Mouse (Mus musculus) kidney, adult 9 months (tissue): ENCODE data around the gene Ppp2r5b.

Experiments
- DNase-seq: peaks from one replicate; pipeline ENCODE4 v3.0.0; 2022

The Ppp2r5b gene

GRCm38 (mm10) chr19:6235084-6236052 is at the start of gene Ppp2r5b:
Gene Ppp2r5b, minus strand, starts transcription at chr19:6235872.
- DNase-seq, result peak; percentile 97

GRCm38 (mm10) chr19:6285226-6285625 is 49.6 kb upstream of the Ppp2r5b start:
- DNase-seq, result no peak

DNA sequence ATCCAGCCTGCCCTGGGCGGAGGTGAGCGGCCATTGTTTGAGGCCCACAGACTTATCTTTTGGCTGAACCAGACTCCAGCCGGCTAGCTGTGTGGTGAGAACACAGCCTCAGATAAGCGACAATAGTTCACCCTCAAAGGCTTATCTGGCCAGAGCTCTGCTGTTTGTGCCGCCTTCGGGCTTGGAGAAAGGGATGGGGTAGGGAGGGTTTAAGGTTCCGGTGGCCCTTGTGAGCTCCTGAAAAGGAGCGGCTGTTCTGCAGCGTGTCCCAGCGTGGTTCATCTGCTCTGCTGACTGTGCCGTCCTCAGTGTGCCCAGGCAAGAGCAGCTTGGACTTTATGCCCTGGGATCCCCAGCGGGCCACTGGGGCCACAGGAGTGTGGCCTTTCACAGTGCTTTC is 48.8 kb upstream of the Ppp2r5b start:
- DNase-seq, result no peak

GRCm38 (mm10) chr19:6283001-6283400 is 47.3 kb upstream of the Ppp2r5b start:
- peak; percentile 72 for DNase-seq

DNA sequence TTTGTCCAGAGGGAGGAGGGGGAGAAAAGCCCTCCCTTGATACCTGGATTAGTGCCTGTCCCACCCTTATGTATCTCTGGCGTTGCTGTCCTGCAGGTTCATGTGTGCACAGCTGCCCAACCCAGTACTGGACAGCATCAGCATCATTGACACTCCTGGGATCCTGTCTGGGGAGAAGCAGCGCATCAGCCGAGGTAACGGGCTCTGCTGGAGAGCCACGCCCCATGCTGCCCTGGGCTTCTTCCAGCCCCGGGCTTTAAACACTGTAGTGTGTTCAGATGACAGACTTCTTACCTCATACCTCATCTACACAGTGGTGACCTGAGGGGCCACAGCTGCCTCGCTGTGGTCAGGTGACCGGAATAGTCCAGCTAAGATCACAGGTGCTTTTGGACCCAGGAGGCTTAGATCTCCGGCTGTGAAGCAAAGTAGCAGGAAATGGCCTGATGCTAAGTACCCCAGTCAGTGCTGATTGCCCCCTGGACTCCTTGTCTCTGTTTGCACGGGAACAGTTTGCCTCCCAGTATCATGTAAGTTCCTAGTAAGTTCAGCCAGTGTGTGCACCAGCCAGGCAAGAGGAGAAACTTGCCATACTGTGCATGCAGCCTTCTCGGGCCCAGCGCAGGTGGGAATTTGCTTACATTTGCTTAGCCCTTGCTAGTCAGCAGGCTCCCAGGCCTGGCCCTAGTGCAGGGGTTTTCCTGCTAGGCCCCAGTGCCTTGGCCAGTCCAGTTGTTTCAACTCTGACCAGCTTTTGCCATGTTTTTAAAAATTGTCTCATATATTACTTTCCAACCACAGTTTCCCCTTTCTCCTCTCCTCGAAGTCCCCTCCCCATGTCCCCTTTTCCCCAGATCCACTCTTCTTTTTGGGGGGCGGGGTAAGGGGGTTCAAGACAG is 45.7 kb upstream of the Ppp2r5b start:
- DNase-seq, result no peak

- peak; percentile 70 for DNase-seq
These were observed 44.9 kb upstream of the Ppp2r5b start for GRCm38 (mm10) chr19:6280554-6280953.

DNA sequence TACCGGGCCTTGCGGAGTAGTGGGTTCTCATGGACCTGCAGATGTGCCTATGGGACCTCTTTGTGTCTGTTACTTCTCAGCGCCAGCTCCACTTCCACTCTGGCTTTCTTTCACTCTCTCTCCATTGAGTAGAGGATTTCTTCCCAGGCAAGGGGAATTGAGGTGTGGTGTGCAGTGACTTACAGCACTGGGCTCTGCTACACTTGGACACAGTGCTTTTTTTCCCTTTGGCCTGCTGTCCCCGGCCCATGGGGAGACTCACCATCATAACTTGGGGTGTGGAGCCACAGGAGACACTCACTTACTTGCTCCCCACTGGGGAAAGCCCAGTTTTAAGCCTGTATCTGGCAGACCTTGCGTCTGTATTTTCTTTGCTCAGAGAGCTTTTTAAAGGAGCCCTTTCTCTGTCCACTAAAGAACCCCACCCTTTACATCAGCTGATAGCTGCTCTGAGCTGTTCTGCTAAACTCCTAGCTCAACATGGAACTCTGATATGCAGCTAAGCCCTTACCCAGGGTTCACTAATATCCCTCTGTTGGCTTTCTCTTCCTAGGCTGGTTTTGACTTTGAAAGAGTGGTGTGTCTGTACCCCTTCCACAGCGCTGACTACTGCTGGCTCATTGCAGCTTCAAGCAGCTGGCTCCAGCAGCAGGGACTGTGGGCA is 43.9 kb upstream of the Ppp2r5b start:
- DNase-seq, result no peak

- no peak for DNase-seq
These were observed 42.9 kb upstream of the Ppp2r5b start for GRCm38 (mm10) chr19:6278439-6279073.

DNA sequence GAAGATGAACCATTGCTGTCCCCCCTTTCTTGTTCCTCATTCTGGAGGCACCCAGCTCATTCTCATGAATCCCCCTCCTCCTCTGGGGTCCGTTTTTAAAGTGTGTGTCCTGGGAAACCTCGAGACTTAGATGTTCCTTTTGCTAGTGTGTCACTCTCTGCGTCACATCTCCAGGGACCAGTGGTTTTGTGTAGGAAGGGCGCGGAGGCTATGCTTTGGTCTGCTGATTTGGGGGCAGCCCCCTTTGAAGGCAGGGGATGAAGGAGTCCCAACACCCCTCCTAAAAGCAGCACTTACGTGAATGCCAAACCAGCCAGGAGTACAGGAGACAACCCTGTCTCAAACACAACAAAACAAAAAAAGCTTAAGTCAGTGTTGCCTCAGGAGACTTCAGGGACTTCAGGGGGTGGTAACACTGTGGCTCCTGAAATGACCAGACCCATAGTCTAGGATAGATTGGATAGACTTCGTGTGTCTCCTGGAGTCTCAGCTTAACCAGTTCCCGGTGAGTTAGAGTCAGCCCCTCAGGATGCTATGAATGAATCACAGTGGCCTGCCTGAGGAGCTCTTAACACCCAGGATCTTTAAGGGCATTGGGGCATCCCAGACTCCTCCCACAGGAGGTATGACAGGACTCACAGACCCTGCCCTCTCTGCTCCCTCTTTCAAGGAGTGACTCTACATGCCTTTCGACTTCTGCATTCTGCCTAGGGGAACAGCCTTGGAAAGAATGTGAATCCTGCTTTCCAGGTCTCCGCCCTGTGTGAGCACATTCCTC is 42.2 kb upstream of the Ppp2r5b start:
- peak; percentile 93 for DNase-seq

- peak; percentile 99 for DNase-seq
These were observed 41.1 kb upstream of the Ppp2r5b start, which contains the start of gene Ehd1 for GRCm38 (mm10) chr19:6276426-6277421. Gene Ehd1, plus strand, starts transcription at chr19:6276725.

DNA sequence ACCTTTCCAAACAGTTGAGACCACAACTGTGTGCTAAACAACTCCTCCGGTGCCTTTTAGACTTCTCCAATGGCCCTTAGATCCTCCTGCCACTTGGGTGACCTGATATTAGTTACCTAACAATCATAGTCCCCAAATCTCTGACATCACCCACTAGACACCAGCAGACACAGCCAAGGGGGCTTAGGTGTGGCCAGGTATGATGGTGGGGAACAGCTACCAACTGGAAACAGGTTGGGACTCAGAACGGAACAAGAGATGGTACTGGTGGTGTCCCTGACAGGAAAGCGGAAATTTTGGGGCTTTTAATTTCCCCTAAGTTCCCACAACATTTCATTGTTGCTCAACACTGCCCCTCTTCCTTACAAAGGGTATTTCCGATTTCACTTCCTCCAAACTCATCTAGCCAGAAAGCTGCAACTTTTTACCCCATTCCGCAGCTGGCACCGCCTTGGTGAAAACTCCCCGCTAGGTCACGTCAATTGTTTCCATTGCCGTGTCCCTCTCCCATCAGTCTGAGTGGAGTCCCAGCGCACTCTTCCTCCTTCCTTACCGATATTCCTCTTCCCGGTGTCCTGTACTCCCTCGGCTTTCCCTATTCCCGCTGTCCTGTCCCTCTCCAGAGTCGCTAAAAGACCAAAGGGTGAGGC is 40.2 kb upstream of the Ppp2r5b start:
- no peak for DNase-seq

DNA sequence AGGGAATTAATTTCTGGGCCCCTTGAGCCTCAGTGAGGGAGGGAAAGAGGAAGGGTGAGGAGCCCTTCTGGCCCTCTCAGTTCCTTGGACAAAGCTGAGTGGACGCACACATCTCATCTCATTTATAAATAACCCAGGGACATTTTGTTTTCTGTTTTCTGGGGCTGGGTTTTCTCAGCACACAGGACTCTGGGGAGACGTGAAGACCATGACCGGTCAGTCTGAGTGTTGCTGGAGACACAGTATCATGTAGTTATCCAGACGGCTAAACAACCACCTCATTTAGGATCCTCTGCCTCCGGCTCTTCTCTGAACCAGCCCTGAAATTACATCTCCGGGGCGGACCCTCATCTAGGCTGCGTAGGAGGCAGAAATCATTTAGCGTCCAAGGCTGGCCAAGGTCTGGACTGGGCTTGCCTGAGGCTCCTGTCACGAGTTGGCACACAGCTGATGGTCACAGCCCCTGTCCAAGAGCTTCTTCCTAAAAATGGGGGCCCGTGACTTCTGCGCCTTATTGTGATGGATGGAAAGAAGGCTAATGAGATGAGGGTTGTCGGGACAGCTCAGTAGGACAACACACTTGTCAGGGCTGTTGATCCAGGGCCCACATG is 38.4 kb upstream of the Ppp2r5b start:
- no peak for DNase-seq

- no peak for DNase-seq
These were observed 37.9 kb upstream of the Ppp2r5b start for GRCm38 (mm10) chr19:6273592-6273991.

DNA sequence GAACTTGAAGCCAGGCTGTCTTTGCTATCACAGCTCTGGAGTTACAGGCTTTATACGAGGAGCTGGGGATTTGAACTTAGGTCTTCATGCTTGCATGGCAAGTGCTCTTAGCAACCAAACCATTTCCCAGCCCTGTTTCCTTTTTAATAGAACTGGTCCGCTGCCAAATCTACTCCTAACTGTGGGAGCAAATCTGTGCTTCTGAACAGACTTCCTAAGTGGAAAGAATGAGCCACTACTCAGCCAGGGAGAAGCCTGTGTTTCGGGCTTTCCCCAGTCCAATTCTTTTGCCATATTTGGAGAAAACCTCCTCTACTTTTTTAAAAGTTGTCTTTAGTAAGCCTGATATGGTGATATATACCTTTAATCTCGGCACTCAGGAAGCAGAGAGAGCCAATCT is 37.1 kb upstream of the Ppp2r5b start:
- DNase-seq, result no peak

DNA sequence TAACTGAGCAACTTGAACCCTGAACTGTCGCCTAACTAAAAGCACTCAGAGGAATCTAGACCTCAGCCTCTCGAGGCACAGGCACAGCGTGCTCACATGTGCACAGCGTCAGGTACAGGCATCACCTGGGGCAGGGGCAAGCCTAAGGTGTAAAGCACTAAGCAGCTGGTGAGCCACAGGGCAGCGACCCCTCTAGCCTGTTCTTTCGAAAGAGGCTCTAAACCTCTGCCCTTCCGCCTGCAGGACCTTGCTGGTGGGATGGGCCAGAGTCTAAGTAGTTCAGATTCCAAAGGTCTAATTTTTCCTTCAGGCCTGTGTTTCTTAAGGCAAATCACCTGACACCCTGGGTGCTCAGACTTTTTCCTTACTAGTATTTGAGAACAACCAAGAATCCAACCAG is 36.4 kb upstream of the Ppp2r5b start:
- DNase-seq, result peak; percentile 91

- peak; percentile 79 for DNase-seq
These were observed 35.5 kb upstream of the Ppp2r5b start for GRCm38 (mm10) chr19:6271206-6271605.

- no peak for DNase-seq
These were observed 35.0 kb upstream of the Ppp2r5b start for GRCm38 (mm10) chr19:6270661-6271060.

GRCm38 (mm10) chr19:6269798-6270475 is 34.3 kb upstream of the Ppp2r5b start:
- no peak for DNase-seq

DNA sequence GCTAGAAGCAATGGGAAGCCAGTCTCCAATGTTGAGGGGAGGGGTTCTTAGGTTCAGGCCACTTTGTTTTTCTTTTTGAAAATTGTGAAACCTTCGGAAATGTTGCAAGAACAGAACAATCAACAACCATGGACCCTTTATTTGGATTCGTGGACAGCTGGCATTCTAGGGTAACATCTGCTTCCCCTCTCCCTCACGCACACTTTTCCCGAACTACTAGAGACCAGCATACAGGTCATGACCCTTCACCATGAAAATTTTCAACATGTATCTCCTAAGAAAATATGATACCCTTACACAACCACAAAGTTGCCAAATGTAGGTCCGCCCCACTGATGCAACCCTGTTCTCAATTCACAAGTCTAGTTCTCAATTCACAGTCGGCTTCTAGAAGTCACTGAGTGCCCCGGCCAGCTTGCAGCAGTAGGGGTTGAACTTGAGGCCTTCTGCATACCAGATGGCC is 33.0 kb upstream of the Ppp2r5b start:
- DNase-seq, result no peak
